Mouse (Mus musculus) testis, adult 2 months (tissue): Measurements from ENCODE around the gene Tex14.

Source experiments
- CTCF ChIP-seq: fragments of 200-500 bp; IDR thresholded peaks from 2 replicates; pipeline ENCODE4 v1.5.1; 2012; ENCODE audit warnings: low read depth, mild to moderate bottlenecking, inconsistent platforms, low read length, moderate library complexity; ENCODE audit not compliant: control insufficient read depth, insufficient read depth, insufficient replicate concordance
- POLR2A ChIP-seq: fragments of 200-500 bp; IDR thresholded peaks from 2 replicates; pipeline ENCODE4 v1.6.1; 2012; ENCODE audit warnings: low read depth, mild to moderate bottlenecking, inconsistent platforms, low read length, moderate library complexity; ENCODE audit not compliant: control insufficient read depth

DNA sequence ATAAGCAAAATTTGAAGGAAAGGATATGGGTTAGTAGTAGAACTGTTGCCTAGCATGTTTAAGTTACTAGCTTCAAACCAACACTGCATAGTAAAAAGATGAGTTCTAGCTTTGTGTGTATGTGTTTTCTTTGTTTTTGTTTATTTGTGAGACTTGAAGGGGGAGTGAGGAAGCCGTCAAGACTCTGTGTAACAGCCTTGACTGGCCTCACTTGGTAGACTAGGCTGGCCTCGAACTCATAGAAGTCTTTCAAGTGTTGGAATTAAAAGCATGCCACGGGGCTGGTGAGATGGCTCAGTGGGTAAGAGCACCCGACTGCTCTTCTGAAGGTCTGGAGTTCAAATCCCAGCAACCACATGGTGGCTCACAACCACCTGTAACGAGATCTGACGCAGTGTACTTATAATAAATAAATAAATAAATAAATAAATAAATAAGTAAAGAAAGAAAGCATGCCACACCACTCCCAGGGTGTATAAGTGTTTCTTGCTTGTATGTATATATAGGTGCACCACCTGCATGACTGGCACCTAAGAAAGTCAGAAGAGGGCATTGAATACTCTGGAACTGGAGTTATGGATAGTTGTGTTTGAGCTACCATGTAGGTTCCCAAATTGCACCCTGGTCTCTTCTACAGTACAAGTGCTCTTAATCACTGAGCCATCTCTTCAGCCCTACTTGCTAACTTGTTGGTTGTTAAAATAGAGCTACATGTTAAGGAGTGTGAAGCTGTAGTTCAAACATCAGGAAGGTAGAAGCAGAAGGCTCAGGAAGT is 18.9 kb downstream of the Tex14 start:
- TF ChIP-seq POLR2A (no peak), CTCF (no peak)
